Mouse (Mus musculus) cerebellum, adult 2 months (tissue): ENCODE results near the gene Armc2.

Source experiments
- CTCF ChIP-seq: fragments of 200-500 bp; IDR thresholded peaks from 2 replicates; pipeline ENCODE4 v1.5.1; 2011; ENCODE audit warnings: low read depth, mild to moderate bottlenecking, control low read depth, low read length, moderate library complexity, borderline replicate concordance; ENCODE audit not compliant: insufficient read depth
- POLR2A ChIP-seq: fragments of 200-500 bp; IDR thresholded peaks from 2 replicates; pipeline ENCODE4 v1.6.1; 2011; ENCODE audit warnings: low read length, control low read depth, borderline replicate concordance; ENCODE audit not compliant: insufficient read depth

GRCm38 (mm10) chr10:41990896-41991295 lies 27.3 kb downstream of the Armc2 start:
- TF ChIP-seq CTCF: no peak
- no peak for TF ChIP-seq POLR2A
